Mouse (Mus musculus): ENCODE measurements around the gene Mettl25.

Gene Mettl25

DNA sequence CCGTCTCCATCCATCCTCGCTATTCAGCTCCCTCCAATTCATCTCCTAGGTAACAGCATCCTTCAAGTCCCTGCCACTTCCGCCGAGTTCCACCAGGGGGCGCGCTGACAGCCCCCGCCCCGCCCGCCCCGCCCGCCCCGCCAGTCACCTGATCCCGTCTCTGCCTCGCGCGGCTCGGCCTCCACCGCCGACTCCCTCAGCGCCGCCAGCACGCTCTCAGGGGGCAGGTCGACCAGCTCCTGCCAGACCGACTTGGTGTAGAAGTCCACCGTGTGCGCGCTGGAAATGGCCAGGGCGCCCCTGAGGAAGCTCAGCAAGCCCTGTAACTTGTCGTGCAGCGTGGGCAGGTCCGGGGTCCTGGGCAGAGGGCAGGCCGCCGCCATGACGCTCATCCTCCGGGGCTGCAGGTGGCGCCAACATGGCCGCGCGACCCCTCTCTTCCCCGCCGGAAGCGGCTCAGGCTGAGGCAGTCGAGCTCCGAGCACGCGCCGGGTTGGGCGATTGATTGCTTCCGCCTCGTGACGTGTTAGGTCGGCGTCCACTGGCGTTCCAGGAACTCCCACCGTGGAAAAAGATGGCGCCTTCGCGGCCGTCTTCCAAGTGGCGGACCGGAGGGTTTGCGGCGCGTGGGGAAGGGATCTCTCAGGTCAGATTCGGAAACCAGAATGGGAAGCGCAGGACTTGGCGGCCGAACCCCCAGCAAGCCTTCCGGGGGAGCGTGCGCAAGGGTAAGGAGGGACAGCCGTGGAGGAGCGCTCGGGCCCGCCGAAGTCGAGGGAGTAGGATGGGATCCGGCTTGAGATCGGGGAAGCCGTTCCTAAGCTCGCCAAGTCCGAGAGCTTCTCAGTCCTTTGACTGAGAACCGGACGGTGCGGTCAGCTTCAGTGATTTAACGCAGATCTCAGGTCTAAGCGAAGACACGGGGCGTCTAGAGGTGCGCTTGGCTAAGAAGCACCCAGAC is at the start of gene Mettl25, which contains the start of gene Ccdc59:
Gene Mettl25 (minus strand): TSS at position 453 of the 961 bp plus-strand sequence.
Gene Ccdc59 (plus strand): TSS at position 140 of the 961 bp plus-strand sequence.
- DNase-seq (ENCODE audit: low spot score), result peak; percentile 96

DNA sequence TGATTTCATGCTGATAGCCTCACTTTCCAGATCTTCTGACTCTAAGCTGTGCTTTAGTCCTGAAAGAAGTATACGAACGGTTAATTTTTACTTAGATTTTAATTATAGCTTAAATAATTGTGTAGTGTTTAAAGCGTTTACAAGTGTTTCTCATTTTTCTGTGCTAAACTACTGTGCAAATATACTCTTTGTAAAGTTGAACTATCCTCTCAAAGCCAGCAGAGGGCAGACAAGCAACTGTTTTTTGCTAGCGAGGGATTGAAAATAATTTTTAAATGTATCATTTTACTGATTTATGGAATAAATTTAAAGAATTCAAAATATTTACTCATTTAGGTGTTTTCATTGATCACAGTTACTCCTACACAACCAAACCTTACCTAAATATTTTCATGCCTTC is 26.1 kb upstream of the Mettl25 start:
- DNase-seq (ENCODE audit: low spot score), result no peak

DNA sequence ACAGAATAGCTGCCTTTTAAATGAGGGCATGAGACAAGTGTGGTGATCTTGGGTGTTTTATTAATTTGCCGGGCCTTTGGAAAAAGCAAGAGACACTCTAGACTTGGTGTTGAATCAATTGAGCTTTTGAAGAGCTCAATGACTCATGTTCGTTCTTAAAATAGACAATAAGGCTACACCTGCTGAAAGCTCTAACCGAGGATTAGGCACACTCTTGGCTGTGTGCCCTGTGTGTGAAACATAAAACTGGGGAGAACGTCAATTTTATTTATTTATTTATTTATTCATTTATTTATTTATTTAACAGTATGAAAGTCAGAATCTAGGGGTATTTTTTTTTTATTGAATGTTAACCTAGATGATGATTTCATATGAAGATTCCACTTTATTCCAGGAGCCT is 10.0 kb upstream of the Mettl25 start:
- DNase-seq (ENCODE audit: low spot score), result no peak

DNA sequence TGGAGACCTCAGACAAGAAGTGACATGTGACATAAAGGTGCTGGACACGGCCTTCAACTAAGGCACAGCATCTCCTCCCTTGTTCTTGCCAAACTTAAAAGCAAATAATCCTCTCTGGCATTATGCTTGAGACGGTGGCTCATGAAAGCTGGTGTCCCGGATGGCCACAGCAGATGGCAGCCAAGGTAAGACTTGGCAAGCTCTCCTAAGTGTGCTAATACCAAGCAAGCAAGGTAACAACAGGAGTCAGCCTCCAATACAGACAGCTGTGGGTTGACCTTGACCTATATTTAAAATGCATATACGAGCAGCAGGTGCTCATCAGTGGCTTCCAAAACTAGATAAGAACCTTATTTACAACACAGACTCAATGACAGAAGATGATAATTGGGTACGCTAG is 9.1 kb upstream of the Mettl25 start:
- no peak for DNase-seq (ENCODE audit: low spot score)

DNA sequence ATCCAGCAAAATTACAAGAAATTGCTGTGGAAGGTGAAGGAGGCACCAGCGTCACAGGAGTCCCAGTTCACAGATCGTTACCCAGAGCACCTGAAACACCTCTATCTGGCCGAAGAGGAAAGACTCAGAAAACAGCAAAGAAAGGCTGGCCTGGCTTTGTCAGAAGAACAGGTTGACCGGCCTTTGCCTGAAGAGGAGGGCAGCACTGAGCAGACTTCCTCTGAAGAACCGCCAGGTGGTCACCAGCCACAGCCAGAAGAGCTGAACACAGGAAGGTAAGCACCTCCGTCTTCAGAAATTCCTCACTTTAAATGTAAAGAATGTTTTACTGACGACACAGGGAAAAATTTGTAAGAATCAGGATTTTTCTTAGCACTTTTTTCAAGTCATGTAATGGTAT is 1.4 kb upstream of the Mettl25 start:
- no peak for DNase-seq (ENCODE audit: low spot score)

DNA sequence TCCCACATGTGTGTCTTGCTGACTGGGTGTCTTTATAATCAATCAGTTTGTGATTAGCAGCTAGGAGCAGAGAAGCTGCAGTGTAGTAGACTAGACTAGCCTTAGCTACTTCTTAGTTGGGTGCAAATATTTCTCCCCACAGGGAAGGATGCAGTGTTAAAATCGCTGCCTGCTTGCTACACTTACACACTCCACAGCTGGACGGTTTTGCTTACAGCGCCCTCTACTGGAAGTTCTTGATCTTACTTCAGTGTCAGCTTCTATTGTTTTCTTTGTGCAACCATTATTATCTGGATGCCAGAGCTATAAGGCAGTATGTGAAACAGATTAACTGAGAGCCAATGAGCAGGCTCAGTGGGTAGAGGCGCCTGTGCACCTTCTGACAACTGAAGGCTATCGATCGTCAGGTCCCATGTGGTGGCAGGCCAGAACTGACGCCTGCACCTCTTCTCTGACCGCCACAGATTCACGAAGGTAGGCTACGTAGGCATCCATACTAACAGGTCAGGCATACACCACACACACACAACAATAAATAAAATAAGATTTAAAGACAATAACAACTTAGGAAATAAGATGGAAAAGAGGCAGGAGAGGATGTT is 6.5 kb downstream of the Mettl25 start:
- no peak for DNase-seq (ENCODE audit: low spot score)

DNA sequence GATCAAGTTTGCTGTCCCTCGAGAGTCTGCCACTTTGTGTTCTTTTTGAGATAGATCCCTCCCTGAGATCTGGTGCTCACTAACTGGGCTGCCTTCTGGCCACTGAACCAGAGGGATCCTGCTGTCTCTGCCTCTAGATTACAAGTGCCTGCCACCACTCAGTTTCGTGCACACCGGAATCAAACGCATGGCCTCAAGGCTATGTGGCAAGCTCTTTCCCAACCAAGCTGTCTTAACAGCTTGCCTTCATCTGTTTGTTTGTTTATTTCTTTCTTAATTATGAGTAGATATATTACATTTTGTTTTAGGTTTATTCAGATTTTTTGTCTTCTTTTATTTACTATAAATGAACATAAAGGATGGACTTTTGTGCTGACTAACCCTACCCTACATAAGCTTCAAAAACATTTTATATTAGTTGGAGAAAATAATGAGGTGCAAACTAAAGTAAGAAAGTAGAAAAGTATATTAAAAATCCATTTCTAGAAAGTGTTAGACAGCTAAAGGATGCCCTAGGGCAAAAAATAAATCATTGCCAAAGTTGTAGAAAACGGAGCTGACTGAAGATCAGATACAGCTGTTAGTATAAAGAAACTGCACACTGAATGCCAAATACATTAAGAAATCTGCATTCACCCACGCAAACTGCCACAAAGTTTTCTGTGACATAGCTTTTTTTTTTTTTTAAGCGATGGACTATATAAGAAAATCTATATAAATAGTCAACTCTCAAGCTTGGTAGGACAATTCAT is 34.7 kb downstream of the Mettl25 start:
- DNase-seq (ENCODE audit: low spot score), result no peak

DNA sequence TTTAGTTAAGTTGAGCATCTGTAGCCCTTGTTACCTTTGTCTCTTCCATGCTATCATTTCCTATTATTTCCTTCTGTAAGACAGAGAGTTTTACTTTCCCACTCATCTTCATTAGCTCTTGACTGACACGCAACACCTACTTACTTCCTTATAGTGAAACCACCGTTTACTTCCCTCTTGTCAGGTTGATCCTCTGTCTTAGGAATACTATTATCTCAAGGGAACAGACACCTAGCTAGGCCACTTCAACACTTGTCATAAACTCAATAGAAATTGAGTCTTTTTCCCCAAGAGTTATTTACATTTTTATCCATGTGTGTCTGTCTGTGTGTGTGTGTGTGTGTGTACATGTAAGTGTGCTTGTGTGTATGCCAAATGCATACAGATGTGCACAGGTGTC is 37.7 kb downstream of the Mettl25 start:
- DNase-seq (ENCODE audit: low spot score), result no peak

DNA sequence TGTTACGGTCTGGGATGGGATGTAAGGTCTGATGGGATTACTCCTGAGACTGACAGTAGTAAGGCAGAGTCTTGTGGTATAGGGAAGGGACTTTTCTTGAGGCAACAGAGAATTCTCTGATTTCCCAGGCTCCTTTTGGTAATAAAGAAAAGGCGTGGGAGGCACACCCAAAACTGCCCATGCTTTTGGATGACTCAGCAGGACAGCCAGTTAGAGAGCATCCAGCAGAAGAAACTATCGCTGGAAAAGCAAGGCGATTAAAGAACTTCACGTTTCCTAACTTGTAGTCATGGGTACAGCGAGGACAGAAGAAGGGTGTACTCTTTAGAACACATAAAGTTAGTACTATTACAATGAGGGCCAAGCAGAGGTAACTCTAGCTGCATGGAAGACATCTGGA is 39.0 kb downstream of the Mettl25 start:
- no peak for DNase-seq (ENCODE audit: low spot score)

DNA sequence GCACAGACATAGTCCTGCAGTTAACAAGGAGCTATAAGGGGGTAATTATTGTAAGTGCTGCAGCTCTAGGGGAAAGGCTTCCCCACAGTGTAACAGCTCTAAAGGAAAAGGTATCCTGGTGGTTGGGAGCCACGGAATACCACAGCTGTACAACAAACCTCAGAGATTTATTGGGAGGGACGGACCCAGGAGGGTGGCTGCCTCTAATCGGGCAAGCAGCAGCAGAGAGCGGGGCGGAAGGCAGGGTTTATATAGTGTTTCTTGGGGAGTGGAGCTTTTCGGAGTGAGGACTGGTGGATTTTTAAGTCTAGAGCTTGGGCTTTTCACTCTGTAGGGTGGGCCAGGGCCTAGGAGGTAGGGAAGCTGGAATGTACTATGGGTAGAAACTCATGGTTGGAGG is 40.0 kb downstream of the Mettl25 start:
- DNase-seq (ENCODE audit: low spot score), result no peak

DNA sequence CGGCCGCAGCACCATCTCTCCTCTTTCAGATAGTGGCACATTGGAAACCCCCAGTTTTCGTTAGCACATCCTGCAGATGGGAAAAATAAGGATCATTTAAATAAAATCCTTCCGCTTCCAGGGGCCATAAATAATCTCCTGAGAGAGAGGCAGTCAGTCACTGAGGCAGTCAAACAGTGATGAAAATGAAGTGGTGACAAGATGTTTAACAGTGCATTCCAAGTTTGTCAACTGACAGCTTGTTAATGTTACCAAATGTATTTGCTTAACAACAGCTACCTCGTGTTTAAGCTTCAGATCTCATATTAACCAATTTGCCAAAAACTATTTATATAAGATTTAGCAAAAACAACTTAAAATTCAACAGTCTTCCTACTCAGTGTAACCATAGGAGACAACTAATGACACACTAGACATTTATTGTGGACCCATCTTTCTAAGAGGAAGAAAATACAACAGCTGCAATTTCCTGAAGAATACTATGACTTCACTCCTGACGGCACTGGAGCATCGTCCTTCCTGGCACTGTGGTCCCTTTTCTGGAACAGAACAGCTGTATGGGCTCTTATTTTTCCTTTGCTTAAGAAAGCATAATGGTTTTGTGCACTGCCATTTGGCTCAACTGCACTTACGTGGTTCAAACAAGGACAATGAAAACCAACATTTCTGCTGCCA is 43.8 kb downstream of the Mettl25 start:
- no peak for DNase-seq (ENCODE audit: low spot score)

DNA sequence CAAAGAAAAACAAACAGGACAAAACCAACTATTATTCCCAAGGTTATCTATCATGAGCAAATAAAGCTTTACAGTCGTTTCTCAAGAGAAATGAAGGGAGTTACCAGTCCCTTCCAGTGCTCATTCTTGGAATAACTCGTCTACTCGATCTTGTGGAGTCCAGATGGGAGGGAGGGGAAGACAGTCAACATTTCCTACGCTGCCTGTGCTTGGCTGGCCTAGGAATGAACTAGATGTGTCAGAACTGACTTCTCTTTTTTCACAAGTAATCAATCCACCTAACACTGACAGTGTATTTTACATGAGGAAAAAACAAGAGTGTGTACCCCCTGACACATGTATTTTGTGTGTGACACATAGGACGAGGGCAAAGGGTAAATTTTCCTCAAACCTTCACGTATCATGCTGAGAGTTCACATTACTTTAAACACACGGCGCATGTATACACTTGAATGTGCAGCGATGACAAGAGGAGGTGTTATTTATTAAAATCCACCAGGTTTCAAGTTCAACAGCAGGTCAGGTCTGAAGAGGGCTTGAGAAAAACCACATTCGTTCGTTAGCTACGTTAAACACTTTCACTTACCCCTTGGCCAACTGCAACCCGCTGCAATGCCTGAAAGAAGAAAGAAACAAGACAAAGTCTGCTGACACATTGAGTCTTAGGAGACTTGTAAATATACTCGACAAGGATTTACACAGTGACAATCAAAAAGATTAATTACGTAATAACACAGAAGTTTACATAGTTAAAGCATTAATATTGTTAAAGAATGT is 47.2 kb downstream of the Mettl25 start:
- no peak for DNase-seq (ENCODE audit: low spot score)

DNA sequence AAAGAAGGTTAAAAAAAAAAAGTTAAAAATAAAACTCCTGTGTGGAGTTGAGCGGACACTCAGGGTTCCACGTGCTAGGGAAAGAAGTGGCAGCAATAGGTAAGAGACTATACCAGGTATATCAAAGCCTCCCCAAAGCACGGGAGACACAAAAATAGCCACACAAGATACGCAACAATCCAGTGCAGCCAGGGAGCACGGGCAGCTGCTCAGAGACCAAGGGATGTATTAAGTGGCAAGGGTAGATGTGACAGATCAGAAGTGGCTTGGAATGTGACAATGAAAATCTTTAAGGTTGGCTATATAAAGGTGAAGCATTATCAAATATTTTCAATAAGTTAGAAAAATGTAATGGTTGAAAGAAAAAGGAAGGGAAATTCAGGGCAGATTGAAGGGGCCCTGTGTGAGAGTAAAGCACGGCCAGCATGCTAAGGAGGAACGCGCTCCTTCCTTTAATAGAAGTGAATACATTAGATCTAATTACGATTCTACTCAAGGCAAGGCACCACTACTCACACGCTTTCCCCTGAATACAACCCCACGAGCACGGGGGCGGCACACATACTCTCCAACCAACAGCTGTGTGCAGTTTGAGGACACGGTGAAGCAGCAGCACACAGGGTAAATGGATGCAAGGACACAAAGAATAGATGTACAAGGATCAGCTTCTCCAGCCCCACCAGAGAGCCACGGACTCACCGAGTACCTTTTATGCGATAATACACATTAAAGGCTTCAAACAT is 52.3 kb downstream of the Mettl25 start:
- no peak for DNase-seq (ENCODE audit: low spot score)

DNA sequence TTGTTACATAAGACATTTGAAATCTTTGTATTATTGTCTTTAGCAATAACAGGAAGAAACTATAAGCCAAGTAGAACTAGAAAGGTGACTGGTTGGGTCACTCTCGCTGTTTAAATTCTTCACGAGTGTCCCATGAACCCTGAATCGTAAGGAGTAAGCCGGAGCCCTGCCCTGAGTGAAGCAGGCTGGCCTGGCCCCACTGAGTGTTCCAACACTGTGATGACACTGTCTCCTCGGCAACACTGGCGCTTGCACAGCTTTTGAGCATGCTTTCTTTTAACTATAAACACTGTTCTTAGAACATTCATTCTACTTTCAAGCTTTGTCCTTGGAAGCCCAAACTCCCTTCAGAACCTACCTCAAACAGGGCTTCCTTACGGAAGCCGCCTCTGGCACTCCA is 57.4 kb downstream of the Mettl25 start:
- DNase-seq (ENCODE audit: low spot score), result peak; percentile 43

DNA sequence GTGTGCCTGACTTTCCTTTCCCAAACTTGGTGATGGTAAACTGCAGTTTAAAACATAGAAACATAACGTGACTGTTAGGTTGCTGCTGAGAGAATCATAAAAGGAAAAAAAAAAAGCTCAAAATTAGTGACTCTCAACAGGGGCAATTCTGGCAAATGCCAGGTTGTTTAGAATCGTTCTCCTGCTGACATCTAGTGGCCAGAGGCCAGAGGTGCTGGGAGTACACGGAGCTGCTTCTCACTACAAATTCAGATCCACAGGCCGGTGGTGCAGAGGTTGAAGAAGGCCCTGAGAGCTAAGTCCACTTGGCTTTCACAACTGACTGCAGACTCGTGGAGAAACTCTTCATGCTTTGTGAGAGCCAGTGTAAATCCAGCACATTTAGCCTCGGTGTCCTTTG is 66.8 kb downstream of the Mettl25 start:
- peak; percentile 63 for DNase-seq (ENCODE audit: low spot score)

DNA sequence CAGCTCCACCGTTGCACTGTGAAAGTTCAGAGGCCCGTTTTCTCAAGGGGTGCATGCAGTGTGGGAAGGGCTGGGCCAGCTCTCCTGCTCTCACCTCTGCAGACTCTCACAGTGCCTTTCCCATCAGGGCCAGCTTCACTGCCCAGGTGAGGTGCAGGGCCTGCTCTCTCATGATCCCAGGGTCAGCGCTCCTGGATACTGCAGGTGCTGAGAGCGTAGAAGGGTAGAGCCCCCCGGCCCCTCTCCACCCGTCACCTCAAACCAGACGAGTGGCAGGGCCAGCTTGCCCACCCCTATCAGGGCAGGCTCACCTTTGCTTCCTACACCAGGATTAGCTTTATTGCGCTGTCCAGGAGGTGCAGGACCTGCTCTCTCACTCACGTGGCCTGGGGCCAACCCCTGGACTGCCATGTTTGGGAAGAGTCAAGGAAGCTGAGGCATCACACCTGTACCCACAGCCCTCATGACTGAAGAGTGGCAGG is 68.3 kb downstream of the Mettl25 start:
- DNase-seq (ENCODE audit: low spot score), result no peak

DNA sequence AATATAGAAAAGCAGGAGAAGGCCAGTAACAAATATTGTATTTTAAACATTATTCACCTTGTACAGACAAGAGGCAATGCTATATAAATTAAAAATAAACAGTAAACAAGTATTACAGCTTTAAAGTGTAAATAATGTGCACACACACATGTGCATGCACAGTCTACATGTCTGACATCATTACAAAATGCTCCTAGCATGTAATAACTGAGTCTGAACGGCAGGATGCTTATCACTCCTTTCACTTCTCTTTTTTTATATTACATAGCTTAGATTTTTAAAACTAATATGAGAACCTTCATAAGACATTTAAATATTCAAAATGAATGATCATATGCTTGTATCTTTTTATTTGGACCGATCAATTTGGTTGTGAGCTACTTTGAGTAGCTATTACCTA is 77.2 kb downstream of the Mettl25 start:
- no peak for DNase-seq (ENCODE audit: low spot score)

DNA sequence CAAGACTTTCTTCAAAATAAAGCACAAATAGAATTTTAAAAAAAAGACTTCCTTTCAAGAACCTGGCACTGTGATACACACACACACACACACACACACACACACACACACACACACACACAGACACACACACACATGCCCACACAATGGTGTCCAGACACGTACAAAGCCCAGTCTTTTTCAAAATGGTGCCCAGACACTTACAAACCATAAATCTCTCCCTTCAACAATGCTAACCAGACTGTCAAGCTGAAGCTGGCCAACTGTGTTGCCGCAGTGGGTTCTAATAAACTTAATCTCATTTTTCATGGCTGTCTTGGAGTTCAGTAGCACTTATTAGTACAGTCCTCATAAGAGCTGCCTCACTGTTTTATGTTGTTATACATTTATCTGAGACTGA is 80.7 kb downstream of the Mettl25 start:
- no peak for DNase-seq (ENCODE audit: low spot score)

DNA sequence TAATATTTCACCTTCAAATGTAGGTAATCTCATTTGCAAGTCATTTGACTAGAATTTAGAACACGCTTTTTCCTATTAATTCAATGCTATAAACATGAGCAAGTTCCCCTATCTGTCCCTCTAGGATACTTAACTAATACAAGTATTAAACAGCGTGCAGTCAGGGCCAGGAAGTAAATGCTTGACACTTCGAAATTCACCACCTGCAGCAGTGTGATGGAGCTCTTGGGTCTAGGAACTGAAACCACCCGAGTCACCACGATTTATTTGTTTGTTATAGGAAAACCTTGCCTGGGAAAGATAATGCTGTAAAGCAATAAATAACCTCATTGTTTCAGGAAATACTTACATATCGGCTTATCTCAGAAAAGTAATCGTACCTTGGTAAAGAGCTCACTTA is 81.1 kb downstream of the Mettl25 start:
- DNase-seq (ENCODE audit: low spot score), result no peak

DNA sequence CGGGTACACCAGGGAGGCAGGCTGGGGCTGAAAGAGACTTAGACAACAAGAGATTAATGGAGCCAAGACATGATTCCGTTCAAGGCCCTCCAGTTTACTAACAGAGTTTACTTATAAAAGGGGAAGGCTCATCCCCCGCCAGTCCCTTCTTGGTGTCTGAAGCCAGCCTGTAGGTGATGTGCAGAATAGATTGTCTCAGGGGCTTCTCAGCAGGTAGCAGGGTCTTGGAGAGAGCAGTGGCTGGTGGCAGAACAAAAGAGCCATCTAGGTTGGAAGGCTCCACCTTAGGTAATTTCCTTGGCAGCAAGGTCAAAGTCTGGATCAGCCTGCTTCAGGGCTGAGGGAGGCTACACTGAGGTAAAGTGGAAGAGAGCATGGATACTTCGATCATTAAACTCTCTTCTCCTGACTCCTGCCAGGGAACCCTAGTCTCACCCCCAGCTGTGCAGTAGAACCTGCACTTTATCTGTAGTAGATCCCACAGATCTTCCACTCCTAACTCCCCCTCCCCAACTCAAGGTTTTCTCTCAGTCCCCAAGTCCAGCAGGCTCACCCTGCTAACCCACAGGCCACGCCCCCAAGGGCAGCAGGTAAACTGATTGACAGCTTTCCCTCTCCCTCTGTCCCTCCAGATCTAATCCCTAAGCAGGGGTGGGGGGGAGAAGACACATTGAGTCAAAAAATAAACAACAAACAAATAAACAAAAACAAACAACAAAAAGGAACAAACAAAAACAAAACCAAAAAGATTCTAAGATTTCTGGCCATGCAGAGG is 87.2 kb downstream of the Mettl25 start:
- no peak for DNase-seq (ENCODE audit: low spot score)
